Mouse (Mus musculus): Measurements from ENCODE around the gene Cacna1a. TPM values are rescaled to one million over a fixed set of nuclear protein-coding genes. Genes with fewer than 3 reads are reported as not detected.
A peak's percentile ranks its signal among the peaks of the same experiment; 100 is the strongest.

Cacna1a gene
- polyA plus RNA-seq, 1 experiment: 10.5 TPM

- WGBS: 45% methylated on average over 5 of the region's 5 CpGs
- Histone ChIP-seq H3K27me3 (ENCODE audit: control insufficient read depth, insufficient read depth, low read length) (no peaks in the 10 kb centered on the region), H3K36me3 (ENCODE audit: control insufficient read depth, insufficient read depth, low read length) (no peaks in the 10 kb centered on the region), H3K4me3 (ENCODE audit: control insufficient read depth, insufficient read depth, low read length) (no peak overlapping the region), H3K27ac (ENCODE audit: control insufficient read depth, insufficient read depth, low read length) (no peak overlapping the region), H3K4me1 (replicated peaks; ENCODE audit: control insufficient read depth, insufficient read depth, low read length) (no peaks in the 10 kb centered on the region)
- no peak for TF ChIP-seq CTCF (IDR thresholded peaks at IDR 0.05; ENCODE audit: borderline replicate concordance, control insufficient read depth, extremely low read depth, insufficient read depth, low read length, poor library complexity)
- TF ChIP-seq POLR2A (IDR thresholded peaks at IDR 0.05; ENCODE audit: control insufficient read depth, extremely low read depth, insufficient read depth, low read length, poor library complexity): no peak
- DNase-seq: no peak
Observed at GRCm38 (mm10) chr8:84429492-84429891, 41.3 kb downstream of the Cacna1a start.

- 89% methylated on average over 10 of the region's 10 CpGs for WGBS
- Histone ChIP-seq H3K36me3 (ENCODE audit: control insufficient read depth, insufficient read depth, low read length) (no peaks in the 10 kb centered on the region), H3K27me3 (ENCODE audit: control insufficient read depth, insufficient read depth, low read length) (no peaks in the 10 kb centered on the region), H3K4me3 (ENCODE audit: control insufficient read depth, insufficient read depth, low read length) (no peak overlapping the region), H3K27ac (ENCODE audit: control insufficient read depth, insufficient read depth, low read length) (no peak overlapping the region), H3K4me1 (replicated peaks; ENCODE audit: control insufficient read depth, insufficient read depth, low read length) (no peaks in the 10 kb centered on the region)
- no peak for DNase-seq
- TF ChIP-seq CTCF (IDR thresholded peaks at IDR 0.05; ENCODE audit: borderline replicate concordance, control insufficient read depth, extremely low read depth, insufficient read depth, low read length, poor library complexity) (no peak), POLR2A (IDR thresholded peaks at IDR 0.05; ENCODE audit: control insufficient read depth, extremely low read depth, insufficient read depth, low read length, poor library complexity) (no peak)
Observed at GRCm38 (mm10) chr8:84435370-84435769, 47.1 kb downstream of the Cacna1a start.

GRCm38 (mm10) chr8:84439813-84440212, 51.6 kb downstream of the Cacna1a start:
- DNase-seq: no peak
- no peaks in the 10 kb centered on the region for H3K36me3 ChIP-seq (ENCODE audit: control insufficient read depth, insufficient read depth, low read length)
- no peak overlapping the region for H3K4me3 ChIP-seq (ENCODE audit: control insufficient read depth, insufficient read depth, low read length)
- TF ChIP-seq CTCF (IDR thresholded peaks at IDR 0.05; ENCODE audit: borderline replicate concordance, control insufficient read depth, extremely low read depth, insufficient read depth, low read length, poor library complexity) (no peak), POLR2A (IDR thresholded peaks at IDR 0.05; ENCODE audit: control insufficient read depth, extremely low read depth, insufficient read depth, low read length, poor library complexity) (no peak)
- 92% methylated on average over 7 of the region's 7 CpGs for WGBS
- H3K4me1 ChIP-seq (replicated peaks; ENCODE audit: control insufficient read depth, insufficient read depth, low read length): no peaks in the 10 kb centered on the region
- H3K27ac ChIP-seq (ENCODE audit: control insufficient read depth, insufficient read depth, low read length): no peak overlapping the region
- no peaks in the 10 kb centered on the region for H3K27me3 ChIP-seq (ENCODE audit: control insufficient read depth, insufficient read depth, low read length)

GRCm38 (mm10) chr8:84442043-84442442, 53.8 kb downstream of the Cacna1a start:
- WGBS: 38% methylated on average over 1 of the region's 1 CpGs
- no peaks in the 10 kb centered on the region for H3K36me3 ChIP-seq (ENCODE audit: control insufficient read depth, insufficient read depth, low read length)
- no peak overlapping the region for H3K27ac ChIP-seq (ENCODE audit: control insufficient read depth, insufficient read depth, low read length)
- no peaks in the 10 kb centered on the region for H3K27me3 ChIP-seq (ENCODE audit: control insufficient read depth, insufficient read depth, low read length)
- H3K4me1 ChIP-seq (replicated peaks; ENCODE audit: control insufficient read depth, insufficient read depth, low read length): no peaks in the 10 kb centered on the region
- H3K4me3 ChIP-seq (ENCODE audit: control insufficient read depth, insufficient read depth, low read length): no peak overlapping the region
- TF ChIP-seq POLR2A (IDR thresholded peaks at IDR 0.05; ENCODE audit: control insufficient read depth, extremely low read depth, insufficient read depth, low read length, poor library complexity) (no peak), CTCF (IDR thresholded peaks at IDR 0.05; ENCODE audit: borderline replicate concordance, control insufficient read depth, extremely low read depth, insufficient read depth, low read length, poor library complexity) (no peak)
- DNase-seq: no peak

GRCm38 (mm10) chr8:84446571-84446991, 58.3 kb downstream of the Cacna1a start:
- TF ChIP-seq CTCF (IDR thresholded peaks at IDR 0.05; ENCODE audit: borderline replicate concordance, control insufficient read depth, extremely low read depth, insufficient read depth, low read length, poor library complexity) (no peak), POLR2A (IDR thresholded peaks at IDR 0.05; ENCODE audit: control insufficient read depth, extremely low read depth, insufficient read depth, low read length, poor library complexity) (no peak)
- DNase-seq: no peak
- Histone ChIP-seq H3K36me3 (ENCODE audit: control insufficient read depth, insufficient read depth, low read length) (no peaks in the 10 kb centered on the region), H3K4me3 (ENCODE audit: control insufficient read depth, insufficient read depth, low read length) (no peak overlapping the region), H3K27me3 (ENCODE audit: control insufficient read depth, insufficient read depth, low read length) (no peaks in the 10 kb centered on the region), H3K27ac (ENCODE audit: control insufficient read depth, insufficient read depth, low read length) (no peak overlapping the region), H3K4me1 (replicated peaks; ENCODE audit: control insufficient read depth, insufficient read depth, low read length) (no peaks in the 10 kb centered on the region)
- WGBS: 90% methylated on average over 9 of the region's 9 CpGs

- H3K36me3 ChIP-seq (ENCODE audit: control insufficient read depth, insufficient read depth, low read length): no peaks in the 10 kb centered on the region
- no peaks in the 10 kb centered on the region for H3K4me1 ChIP-seq (replicated peaks; ENCODE audit: control insufficient read depth, insufficient read depth, low read length)
- DNase-seq: peak; percentile 22
- no peak overlapping the region for H3K4me3 ChIP-seq (ENCODE audit: control insufficient read depth, insufficient read depth, low read length)
- TF ChIP-seq CTCF (IDR thresholded peaks at IDR 0.05; ENCODE audit: borderline replicate concordance, control insufficient read depth, extremely low read depth, insufficient read depth, low read length, poor library complexity) (no peak), POLR2A (IDR thresholded peaks at IDR 0.05; ENCODE audit: control insufficient read depth, extremely low read depth, insufficient read depth, low read length, poor library complexity) (no peak)
- H3K27ac ChIP-seq (ENCODE audit: control insufficient read depth, insufficient read depth, low read length): no peak overlapping the region
- H3K27me3 ChIP-seq (ENCODE audit: control insufficient read depth, insufficient read depth, low read length): no peaks in the 10 kb centered on the region
- WGBS: 36% methylated on average over 6 of the region's 6 CpGs
Observed at GRCm38 (mm10) chr8:84454532-84454931, 66.3 kb downstream of the Cacna1a start.

- DNase-seq: no peak
- TF ChIP-seq POLR2A (IDR thresholded peaks at IDR 0.05; ENCODE audit: control insufficient read depth, extremely low read depth, insufficient read depth, low read length, poor library complexity): no peak
- no peak for TF ChIP-seq CTCF (IDR thresholded peaks at IDR 0.05; ENCODE audit: borderline replicate concordance, control insufficient read depth, extremely low read depth, insufficient read depth, low read length, poor library complexity)
- no peaks in the 10 kb centered on the region for H3K27me3 ChIP-seq (ENCODE audit: control insufficient read depth, insufficient read depth, low read length)
- H3K4me1 ChIP-seq (replicated peaks; ENCODE audit: control insufficient read depth, insufficient read depth, low read length): no peaks in the 10 kb centered on the region
- no peak overlapping the region for H3K27ac ChIP-seq (ENCODE audit: control insufficient read depth, insufficient read depth, low read length)
- no peaks in the 10 kb centered on the region for H3K36me3 ChIP-seq (ENCODE audit: control insufficient read depth, insufficient read depth, low read length)
- H3K4me3 ChIP-seq (ENCODE audit: control insufficient read depth, insufficient read depth, low read length): no peak overlapping the region
- WGBS: 64% methylated on average over 7 of the region's 7 CpGs
Observed at GRCm38 (mm10) chr8:84458853-84459252, 70.6 kb downstream of the Cacna1a start.
